Mouse (Mus musculus) central nervous system, embryonic 11.5 days (tissue): ENCODE data around the gene Rac2. TPM values are rescaled to one million over a fixed set of nuclear protein-coding genes. Genes with fewer than 3 reads are reported as not detected.

Experiments
- polyA plus RNA-seq: library from polyadenylated mRNA; depleted of rRNA; stranded (reverse); fragments of >200 nt; gene quantifications from 2 replicates; pipeline ENCODE4 v1.2.3, GENCODE M21; 2012; rRNA removed

The Rac2 gene
- polyA plus RNA-seq = 9.5 and 42.8 TPM in 2 replicates

DNA sequence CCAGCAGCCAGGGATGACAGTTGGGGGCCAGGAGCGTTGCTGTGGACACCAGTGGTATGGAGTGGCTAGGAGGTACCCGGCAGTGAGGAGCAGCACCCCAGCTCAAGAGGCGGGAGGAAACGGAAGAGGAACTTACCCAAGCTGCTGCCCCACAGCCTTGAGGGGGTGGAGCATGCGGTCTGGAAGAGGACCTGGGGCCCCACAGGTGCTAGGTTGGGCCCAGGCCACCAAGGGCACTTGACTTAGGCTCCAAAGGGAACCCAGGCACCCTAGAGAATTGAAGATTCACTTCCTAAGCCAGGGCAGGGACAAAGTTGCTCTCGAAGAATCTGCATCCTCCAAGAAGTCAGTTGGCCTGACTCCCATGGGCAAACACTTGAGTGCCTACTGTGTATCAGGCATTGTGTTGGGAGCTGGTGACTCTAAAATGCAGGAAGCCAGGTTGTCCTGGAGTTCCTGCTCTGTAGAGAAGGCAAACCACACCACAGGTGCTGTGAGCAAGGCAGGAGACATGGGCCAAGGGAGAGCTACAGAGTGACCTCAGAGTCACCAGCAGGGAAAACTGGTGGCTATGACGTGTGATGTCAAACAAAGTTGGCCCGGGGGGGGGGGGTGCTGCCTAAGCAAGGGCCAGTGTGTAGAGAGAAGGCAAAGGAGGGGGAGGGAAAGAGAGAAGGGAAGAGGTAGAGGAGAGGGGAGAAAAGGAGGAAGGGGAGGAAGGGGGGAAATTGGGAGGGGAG is at the start of gene Rac2:
Rac2 (minus strand) TSS at position 126 of the 740 bp plus-strand sequence.

GRCm38 (mm10) chr15:78596914-78597313 is 24.3 kb upstream of the Rac2 start, which contains the start of gene Cyth4:
Gene Cyth4 (plus strand): TSS chr15:78597047.

DNA sequence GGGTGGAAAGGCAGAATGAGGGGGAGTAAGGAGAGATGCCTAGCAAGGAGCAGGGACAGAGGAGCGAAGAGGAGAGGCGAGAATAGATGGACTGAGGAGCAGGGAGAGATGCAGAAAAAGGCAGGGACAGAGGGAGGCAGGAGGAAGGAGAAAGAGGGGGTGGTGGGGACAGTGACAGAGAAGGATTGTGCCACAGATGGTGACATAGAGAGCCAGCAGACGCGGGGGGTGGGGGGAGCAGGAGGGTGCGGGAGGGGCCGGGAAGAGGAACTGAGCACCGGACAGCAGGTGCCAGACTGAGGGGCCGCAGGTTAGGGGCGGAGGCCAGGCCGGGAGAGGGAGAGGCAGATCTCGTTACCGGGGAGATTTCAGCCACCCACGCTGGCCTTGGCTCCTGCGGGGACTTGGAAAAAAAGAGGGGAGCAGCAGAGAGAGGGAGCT is 28.0 kb downstream of the Rac2 start, which contains the start of gene Sstr3:
Sstr3 (minus strand) TSS at position 125 of the 441 bp plus-strand sequence.

DNA sequence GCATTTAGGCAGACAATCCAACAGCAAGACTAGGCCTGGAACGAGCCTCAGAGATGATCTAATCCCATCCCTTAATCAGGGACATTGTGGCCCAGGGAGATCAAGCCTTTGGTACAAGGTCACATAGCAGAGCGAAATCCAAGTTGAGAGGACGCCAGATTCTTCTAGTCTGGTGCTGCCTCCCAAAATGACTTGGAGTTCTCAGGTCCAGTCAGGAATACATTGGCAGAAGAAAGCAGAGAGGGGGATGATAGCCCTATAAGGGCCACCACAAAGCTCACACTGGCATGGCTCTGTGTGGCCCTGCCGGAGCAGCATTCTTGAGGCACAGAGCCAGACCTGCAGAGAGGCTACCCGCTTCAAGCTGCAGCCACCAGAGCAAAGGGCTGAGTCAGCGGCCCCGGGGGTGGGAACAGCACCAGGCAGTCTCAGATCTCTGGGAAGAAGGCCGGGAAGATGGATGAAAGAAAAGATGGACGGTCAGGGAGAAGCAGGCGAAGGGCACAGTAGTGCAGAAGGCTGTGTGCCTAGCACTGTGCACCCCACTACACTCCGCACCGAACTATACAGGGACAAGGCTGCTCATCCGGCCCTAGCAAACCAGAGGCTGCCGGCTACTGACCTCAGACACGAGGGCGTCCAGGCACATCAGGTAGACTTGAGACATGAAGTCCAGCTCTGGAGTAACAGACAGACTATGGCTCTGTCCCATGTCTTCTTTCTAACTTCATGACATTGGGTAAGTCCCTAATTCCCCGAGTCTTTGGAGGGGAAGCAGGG is 41.7 kb downstream of the Rac2 start, which contains the start of gene C1qtnf6:
C1qtnf6 (minus strand) TSS at position 746 of the 780 bp plus-strand sequence.

Other genes with a start within 250 kb of the Rac2 start
- gene Csf2rb, start 247.0 kb downstream of the Rac2 start, polyA plus RNA-seq = 2.2 and 3.5 TPM in 2 replicates
- gene Tex33, start 176.9 kb downstream of the Rac2 start, polyA plus RNA-seq = 0.07 TPM in 1 of 2 replicates, not detected in the other
- gene Tst, start 166.9 kb downstream of the Rac2 start, polyA plus RNA-seq = 8.8 and 9.3 TPM in 2 replicates
- 39.8 and 53.5 TPM in 2 replicates for gene Mpst, start 166.4 kb downstream of the Rac2 start, polyA plus RNA-seq
- 119 and 137 TPM in 2 replicates for gene Kctd17, start 144.2 kb downstream of the Rac2 start, polyA plus RNA-seq
- 0.27 and 0.84 TPM in 2 replicates for gene Tmprss6, start 104.1 kb downstream of the Rac2 start, polyA plus RNA-seq
- gene Il2rb, start 77.5 kb downstream of the Rac2 start, polyA plus RNA-seq = 0.04 and 0.07 TPM in 2 replicates
- 9.8 and 20.4 TPM in 2 replicates for gene C1qtnf6, start 41.4 kb downstream of the Rac2 start, polyA plus RNA-seq
- 0.14 and 0.16 TPM in 2 replicates for gene Sstr3, start 28.1 kb downstream of the Rac2 start, polyA plus RNA-seq
- gene Cyth4, start 24.3 kb upstream of the Rac2 start, polyA plus RNA-seq = 4.4 and 5.4 TPM in 2 replicates
- 0.57 and 0.95 TPM in 2 replicates for gene Elfn2, start 146.0 kb upstream of the Rac2 start, polyA plus RNA-seq
- 54.4 and 79.1 TPM in 2 replicates for gene Mfng, start 200.7 kb upstream of the Rac2 start, polyA plus RNA-seq
- 3.7 and 4.6 TPM in 2 replicates for gene Card10, start 230.3 kb upstream of the Rac2 start, polyA plus RNA-seq